Mouse (Mus musculus) megakaryocyte, embryonic 14.5 days (primary cell): ENCODE results near the gene Ctrb1. TPM values are rescaled to one million over a fixed set of nuclear protein-coding genes. Genes with fewer than 3 reads are reported as not detected.

ENCODE experiments used
- H3K27me3 ChIP-seq: replicated peaks from 2 replicates; pipeline ENCODE3; 2012; ENCODE audit warnings: inconsistent platforms
- H3K36me3 ChIP-seq: replicated peaks from 2 replicates; pipeline ENCODE3; 2012; ENCODE audit warnings: low read length, inconsistent platforms, mixed read lengths
- H3K4me1 ChIP-seq: 2 replicates; pipeline ENCODE4 v1.6.1; 2012; ENCODE audit warnings: inconsistent platforms
- H3K4me3 ChIP-seq: replicated peaks from 2 replicates; pipeline ENCODE3; 2012; ENCODE audit warnings: moderate library complexity, mild to moderate bottlenecking, inconsistent platforms
- H3K9me3 ChIP-seq: 2 replicates; pipeline ENCODE4 v1.6.1; 2012; ENCODE audit warnings: inconsistent platforms
- FLI1 ChIP-seq: IDR thresholded peaks from 2 replicates; pipeline ENCODE4 v1.6.1; 2012; ENCODE audit warnings: low read length, inconsistent platforms, mixed read lengths
- GATA1 ChIP-seq: IDR thresholded peaks from 3 replicates; pipeline ENCODE4 v1.6.1; 2012; ENCODE audit warnings: mixed read lengths, low read length, inconsistent platforms, borderline replicate concordance
- polyA plus RNA-seq: library from polyadenylated mRNA; stranded (reverse); fragments of >175 nt; gene quantifications from 2 replicates; pipeline ENCODE4 v1.2.3, GENCODE M21; 2012; ENCODE audit warnings: low replicate concordance; ENCODE audit not compliant: insufficient read depth

The Ctrb1 gene
- polyA plus RNA-seq, 1 experiment = not detected

- no peaks in the 10 kb centered on the region for H3K36me3 ChIP-seq
- H3K4me3 ChIP-seq = peak overlapping the region; percentile 96
- no peak for TF ChIP-seq GATA1
- TF ChIP-seq FLI1 = no peak
- peaks cover 36% of the 10 kb centered on the region for H3K4me1 ChIP-seq
- peaks cover 4% of the 10 kb centered on the region; the same call in 1 of the 2 replicates for H3K9me3 ChIP-seq
- peaks cover 49% of the 10 kb centered on the region for H3K27me3 ChIP-seq
These were observed 48.3 kb downstream of the Ctrb1 start for GRCm38 (mm10) chr8:111642496-111642895.

DNA sequence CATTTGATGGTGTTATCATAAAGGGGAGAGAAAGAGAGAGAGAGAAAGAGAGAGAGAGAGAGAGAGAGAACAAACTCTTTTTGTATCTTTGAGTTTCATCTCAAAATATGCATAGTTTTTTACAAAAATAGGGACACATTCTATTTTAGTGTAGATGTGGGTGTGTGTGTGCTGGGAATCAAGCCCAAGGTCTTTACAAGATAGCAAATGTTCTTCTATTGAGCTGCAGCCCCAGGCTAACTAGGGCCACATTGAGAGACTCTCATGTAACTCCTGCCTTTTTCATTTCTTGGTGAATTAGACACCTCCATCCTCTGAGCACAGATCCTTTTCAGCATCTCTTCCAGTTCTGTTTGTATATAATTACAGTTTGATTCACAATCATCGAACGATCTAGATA is 49.7 kb downstream of the Ctrb1 start:
- H3K36me3 ChIP-seq = no peaks in the 10 kb centered on the region
- TF ChIP-seq FLI1 = no peak
- TF ChIP-seq GATA1 = no peak
- H3K4me3 ChIP-seq = no peak overlapping the region
- peaks cover 51% of the 10 kb centered on the region for H3K27me3 ChIP-seq
- peaks cover 13% of the 10 kb centered on the region; the same call in 1 of the 2 replicates for H3K9me3 ChIP-seq
- peaks cover 36% of the 10 kb centered on the region for H3K4me1 ChIP-seq

GRCm38 (mm10) chr8:111638086-111638485 is 52.7 kb downstream of the Ctrb1 start:
- Histone ChIP-seq H3K36me3 (no peaks in the 10 kb centered on the region), H3K9me3 (peaks cover 26% of the 10 kb centered on the region), H3K4me3 (no peak overlapping the region), H3K4me1 (peaks cover 22% of the 10 kb centered on the region), H3K27me3 (peaks cover 68% of the 10 kb centered on the region)
- TF ChIP-seq GATA1 (no peak), FLI1 (no peak)

Other genes with a start within 250 kb of the Ctrb1 start
- 0.96 TPM in 1 of 2 replicates, not detected in the other for gene Wdr59, start 168.9 kb downstream of the Ctrb1 start, polyA plus RNA-seq
- gene Znrf1, start 154.9 kb downstream of the Ctrb1 start, polyA plus RNA-seq = 22.3 and 36.6 TPM in 2 replicates
- not detected in 2 replicates for gene Ldhd, start 60.6 kb downstream of the Ctrb1 start, polyA plus RNA-seq
- 0.64 and 3.5 TPM in 2 replicates for gene Zfp1, start 47.6 kb downstream of the Ctrb1 start, polyA plus RNA-seq
- 1.1 and 1.5 TPM in 2 replicates for gene Bcar1, start 52.8 kb upstream of the Ctrb1 start, polyA plus RNA-seq
- gene Cfdp1, start 163.3 kb upstream of the Ctrb1 start, polyA plus RNA-seq = 16.9 TPM in 1 of 2 replicates, not detected in the other
- not detected in 2 replicates for gene Tmem170, start 185.7 kb upstream of the Ctrb1 start, polyA plus RNA-seq
- gene Chst5, start 219.4 kb upstream of the Ctrb1 start, polyA plus RNA-seq = not detected in 2 replicates
- gene Tmem231, start 242.9 kb upstream of the Ctrb1 start, polyA plus RNA-seq = 1.9 and 2.4 TPM in 2 replicates
- 9.3 TPM in 1 of 2 replicates, not detected in the other for gene Gabarapl2, start 249.7 kb upstream of the Ctrb1 start, polyA plus RNA-seq